Mouse (Mus musculus): ENCODE results near the gene Dcst1.

DNA sequence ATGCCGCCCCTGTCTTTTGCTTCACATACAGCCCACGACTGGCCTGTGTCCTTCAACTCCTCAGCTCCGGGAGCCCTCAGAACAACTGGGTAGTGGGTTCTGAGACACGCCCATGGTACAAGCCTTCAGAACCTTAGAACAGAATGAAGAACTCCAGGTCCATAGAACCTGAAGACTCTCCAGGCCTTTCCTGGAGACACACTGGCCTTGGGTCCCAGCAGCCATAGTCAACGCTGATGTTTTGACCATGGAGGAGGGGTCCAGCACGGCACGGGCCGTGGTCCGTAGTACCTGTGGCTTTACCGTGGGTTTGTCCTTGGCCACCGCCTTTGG is at the start of gene Dcst1:
- TF ChIP-seq CTCF (conservative IDR thresholded peaks at IDR 0.05; ENCODE audit: low read length) (no peak), NANOG (IDR thresholded peaks at IDR 0.05; ENCODE audit: borderline replicate concordance, low read length) (no peak)
